Mouse (Mus musculus) liver, adult 2 months (tissue): ENCODE measurements around the gene Zdhhc5.

Experiments
- CTCF ChIP-seq: fragments of 200-500 bp; IDR thresholded peaks from 2 replicates; pipeline ENCODE4 v1.5.1; 2011; ENCODE audit warnings: low read depth, low read length, control low read depth
- POLR2A ChIP-seq: fragments of 200-500 bp; IDR thresholded peaks from 2 replicates; pipeline ENCODE4 v1.6.1; 2011; ENCODE audit warnings: low read length, control low read depth; ENCODE audit not compliant: insufficient read depth; ENCODE audit errors: extremely low read depth

- no peak for TF ChIP-seq CTCF
- no peak for TF ChIP-seq POLR2A
These were observed 782 bp upstream of the Zdhhc5 start for GRCm38 (mm10) chr2:84715562-84716361.
